Mouse (Mus musculus): ENCODE data around the gene Cul5. TPM values are rescaled to one million over a fixed set of nuclear protein-coding genes. Genes with fewer than 3 reads are reported as not detected.

Cul5 gene
- 10 to 100 TPM; 51.4 to 57.6 TPM for total RNA-seq (2021)

DNA sequence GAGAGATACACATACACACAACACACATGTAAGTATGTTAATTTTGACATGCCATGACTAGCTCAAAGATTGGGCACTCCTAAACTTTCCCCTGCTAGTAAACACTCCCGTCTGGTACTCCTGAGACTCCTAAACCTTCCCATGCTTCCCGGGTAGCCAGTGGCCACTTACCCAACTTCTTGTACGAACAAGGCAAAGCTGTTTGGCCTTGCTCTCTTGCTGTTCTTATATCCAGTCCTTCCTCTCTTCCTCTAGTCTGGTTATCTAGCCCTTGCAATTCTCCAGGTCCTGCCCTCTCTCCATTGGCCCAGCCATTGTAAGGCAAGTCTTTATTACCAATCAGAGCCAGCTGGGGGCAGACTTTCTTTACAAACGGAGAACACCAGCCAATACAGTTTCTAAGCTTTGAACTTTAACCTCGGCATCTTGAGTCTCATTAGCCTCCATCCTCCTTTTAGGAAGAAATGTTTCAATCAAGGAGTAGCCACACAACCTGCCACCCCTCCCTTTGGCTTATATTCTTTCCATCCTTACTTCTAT, at the start of gene Cul5:
Gene Cul5 (minus strand): TSS at position 335 of the 540 bp plus-strand sequence.
- DNase-seq (ENCODE audit: extremely low spot score in 1 of 2, low spot score in 2 of 2): peak in 1 of 2 experiments; percentile 45

DNA sequence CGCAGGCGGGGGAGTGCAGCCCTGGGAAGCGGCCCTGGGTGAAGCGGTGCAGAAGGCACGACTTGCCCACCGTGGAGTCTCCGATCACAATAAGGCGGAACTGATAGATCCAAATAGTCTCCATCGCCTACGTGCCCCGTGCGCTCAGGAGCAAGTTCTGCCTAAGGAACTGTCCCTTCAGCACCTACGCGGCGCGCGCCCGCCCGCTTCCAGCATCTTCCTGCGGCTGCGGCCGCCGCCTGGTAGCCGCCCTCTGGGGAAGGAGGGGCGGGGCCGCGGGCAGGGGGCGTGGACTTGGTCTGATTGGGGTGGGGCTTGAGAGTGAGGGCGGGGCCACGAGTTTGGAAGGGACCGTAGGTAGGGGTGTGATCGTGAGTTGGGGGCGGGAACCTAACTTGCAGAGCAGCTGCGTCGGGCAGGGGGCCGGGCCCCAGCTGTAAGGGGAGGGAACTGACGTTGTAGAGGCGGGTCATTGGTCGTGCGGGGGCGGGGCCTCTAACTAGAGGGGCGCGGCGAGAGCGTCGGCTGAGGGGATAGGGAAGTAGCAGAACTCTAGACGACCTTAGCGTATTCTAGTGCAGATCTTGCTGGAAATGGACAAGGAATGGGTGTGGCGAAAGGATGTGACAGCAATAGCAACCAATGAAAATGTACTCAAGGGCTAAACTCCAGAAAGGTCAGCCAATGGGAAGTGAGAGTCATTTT, 36.3 kb upstream of the Cul5 start, which contains the start of gene Rab39:
Gene Rab39 (minus strand): TSS at position 241 of the 705 bp plus-strand sequence.
- peak; percentile 81 to 90 for DNase-seq (ENCODE audit: extremely low spot score in 1 of 2, low spot score in 2 of 2)
- intact Hi-C loops (cut with DNase I): no loop called here

More for the DNA sequence above, at the start of gene Cul5:
- intact Hi-C loops (cut with DNase I): loop anchor here (10.0 kb wide), 1 partner anchor 305 kb away; the partner anchor contains the start of gene Elmod1

DNA sequence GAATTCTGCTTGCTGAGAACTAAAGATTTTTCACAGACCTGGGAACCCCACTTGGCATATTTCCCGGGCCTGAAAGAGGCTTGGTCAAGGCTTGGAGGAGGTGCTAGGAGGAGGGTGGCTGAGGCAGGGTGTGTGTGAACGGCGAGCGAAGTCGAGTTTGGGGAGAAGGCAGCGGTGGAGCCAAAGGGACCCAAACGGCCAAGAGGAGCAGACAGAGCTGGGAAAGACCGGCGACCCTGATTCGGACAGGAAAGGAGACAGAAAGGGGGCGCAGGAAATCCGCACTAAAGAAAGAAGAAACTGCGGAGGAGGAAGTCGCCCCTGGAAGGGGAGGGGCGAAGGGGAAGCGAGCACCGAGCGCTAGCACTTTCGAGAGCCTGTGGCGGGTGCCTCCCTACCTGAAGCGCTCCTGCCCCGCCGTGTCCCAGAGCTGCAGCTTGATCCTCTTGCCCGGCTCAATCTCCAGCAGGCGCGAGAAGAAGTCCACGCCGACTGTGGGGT, 35.7 kb upstream of the Cul5 start:
- intact Hi-C loops (cut with DNase I): no loop called here
- peak; percentile 39 to 53 for DNase-seq (ENCODE audit: extremely low spot score in 1 of 2, low spot score in 2 of 2)

DNA sequence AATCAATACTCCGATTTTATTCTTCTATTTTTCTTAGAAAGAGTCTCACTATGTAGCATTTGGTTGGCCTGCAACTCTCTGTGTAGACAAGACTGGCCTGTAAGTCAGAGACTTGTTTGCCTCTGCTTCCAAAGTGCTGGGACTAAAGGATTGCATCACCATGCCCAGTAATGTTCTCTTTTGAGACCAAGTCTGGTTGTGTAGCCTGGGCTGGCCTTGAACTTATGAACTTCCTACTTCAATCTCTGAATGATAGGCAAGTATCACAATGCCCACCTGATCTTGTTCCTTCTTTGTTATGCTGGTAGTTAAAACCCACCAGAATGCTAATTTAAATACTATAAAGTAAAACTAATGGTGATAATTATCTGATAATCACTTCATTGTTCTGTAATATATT, 33.2 kb upstream of the Cul5 start:
- DNase-seq (ENCODE audit: extremely low spot score in 1 of 2, low spot score in 2 of 2): no peak
- intact Hi-C loops (cut with DNase I): no loop called here

DNA sequence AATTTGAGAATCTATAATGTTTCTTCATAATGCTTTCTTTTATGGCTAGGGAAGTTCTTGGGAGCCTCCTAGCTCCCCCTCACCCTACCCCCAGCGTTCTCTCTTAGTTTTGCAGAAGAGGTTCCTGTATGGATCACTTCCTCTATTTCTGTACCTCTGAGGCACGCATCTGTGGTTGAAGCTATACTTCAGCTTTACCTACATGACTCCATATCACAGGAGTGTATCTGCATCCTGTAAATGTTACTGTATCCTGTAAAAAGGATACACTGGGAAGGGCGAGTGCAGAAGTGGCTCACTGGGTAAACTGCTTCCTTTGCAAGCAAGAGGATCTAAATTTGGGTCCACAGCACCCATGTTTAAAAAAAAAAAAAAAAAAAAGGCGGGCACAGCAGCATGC, 30.7 kb upstream of the Cul5 start:
- intact Hi-C loops (cut with DNase I): no loop called here
- no peak for DNase-seq (ENCODE audit: extremely low spot score in 1 of 2, low spot score in 2 of 2)

DNA sequence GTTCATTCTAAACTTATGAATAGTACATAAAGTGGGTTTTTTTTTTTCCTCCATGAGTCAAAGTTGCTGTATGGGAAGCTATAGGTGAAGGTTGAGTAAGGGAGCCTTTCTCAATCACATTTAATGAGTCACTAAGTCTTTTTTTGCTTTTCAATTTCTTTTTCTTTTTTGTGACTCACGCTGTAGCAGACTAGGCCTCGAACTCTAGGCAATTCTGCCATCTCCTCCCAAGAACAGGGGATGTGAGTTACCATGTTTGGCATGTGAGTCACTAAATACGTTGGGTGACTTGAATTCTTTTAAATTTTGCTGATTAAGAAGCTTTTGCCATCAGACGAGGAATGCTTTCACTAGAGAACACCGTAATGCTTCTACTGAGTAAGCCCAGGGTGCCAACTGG, 26.0 kb upstream of the Cul5 start:
- no peak for DNase-seq (ENCODE audit: extremely low spot score in 1 of 2, low spot score in 2 of 2)

DNA sequence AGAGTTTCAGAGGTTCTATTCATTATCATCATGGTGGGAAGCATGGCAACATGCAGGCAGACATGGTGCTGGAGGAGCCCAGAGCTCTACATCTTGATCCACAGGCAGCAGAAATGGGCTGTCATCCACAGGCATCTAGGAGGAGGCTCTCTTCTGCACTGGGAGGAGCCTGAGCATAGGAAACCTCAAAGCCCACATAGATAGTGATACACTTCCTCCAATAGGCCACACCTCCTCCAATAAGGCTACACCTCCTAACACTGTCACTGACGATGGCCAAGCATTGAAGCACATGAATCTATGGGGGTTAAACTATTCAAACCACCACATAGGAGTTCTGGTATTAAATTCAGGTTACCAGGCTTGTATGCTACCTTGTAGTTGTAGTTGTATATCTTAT, 23.9 kb upstream of the Cul5 start:
- intact Hi-C loops (cut with DNase I): no loop called here
- DNase-seq (ENCODE audit: extremely low spot score in 1 of 2, low spot score in 2 of 2): no peak

More for the DNA sequence above, 26.0 kb upstream of the Cul5 start:
- intact Hi-C loops (cut with DNase I): no loop called here

DNA sequence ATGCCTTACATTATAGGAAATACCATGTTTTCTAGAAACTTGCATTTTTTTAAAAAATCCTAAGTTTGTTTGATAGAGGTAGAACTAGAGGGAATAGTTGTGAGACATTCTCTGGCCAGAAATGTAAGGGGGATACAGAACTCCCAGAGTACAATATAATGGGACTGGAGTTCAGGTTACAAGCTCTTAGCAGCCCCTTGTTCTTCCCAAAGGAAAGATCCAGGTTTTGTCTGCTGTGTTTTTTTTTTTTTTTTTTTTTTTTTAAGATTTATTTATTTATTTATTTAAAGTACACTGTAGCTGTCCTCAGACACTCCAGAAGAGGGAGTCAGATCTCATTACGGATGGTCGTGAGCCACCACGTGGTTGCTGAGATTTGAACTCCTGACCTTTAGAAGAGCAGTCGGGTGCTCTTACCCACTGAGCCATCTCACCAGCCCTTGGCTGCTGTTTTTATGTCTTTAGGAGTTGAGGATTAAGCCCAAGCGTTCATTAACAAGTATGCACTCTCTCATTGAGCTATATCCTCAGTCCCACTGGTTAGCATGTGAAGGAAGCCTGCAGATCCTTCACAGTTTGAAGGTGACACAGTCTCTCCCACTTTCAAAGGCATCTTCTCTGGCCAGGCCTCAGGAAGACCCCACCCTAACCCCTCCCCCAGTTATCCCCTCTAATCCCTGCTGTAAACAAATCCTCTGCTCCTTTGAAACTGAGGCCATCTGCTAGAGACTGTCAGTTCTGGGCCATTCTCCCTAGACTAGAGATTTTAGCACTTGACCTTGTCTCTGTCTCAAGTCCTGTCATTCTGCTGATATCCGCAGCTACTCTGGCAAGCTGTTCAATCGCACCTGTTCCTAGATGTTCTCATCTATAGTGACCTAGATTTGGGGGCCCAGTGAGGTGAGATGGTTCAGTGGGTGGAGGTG, 22.2 kb upstream of the Cul5 start:
- no peak for DNase-seq (ENCODE audit: extremely low spot score in 1 of 2, low spot score in 2 of 2)
- intact Hi-C loops (cut with DNase I): no loop called here

DNA sequence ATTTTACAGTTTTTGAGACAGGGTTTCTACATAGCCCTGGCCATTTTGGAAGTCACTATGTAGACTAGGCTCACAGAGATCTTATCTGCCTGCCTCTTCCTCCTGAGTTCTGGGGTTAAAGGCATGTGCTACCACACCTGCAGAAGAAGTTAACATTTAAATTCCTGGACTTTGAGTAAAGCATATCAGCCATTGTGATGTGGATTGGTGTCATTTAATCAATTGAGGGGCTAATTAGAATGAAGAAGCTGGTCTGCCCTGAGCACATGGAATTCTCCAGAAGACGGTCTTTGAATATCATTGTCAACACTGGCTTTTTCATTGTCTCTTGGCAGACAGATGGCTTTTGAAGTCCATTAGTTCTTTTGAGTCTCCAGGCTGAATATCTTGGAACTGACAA, 11.0 kb upstream of the Cul5 start:
- no peak for DNase-seq (ENCODE audit: extremely low spot score in 1 of 2, low spot score in 2 of 2)
- intact Hi-C loops (cut with DNase I): no loop called here

DNA sequence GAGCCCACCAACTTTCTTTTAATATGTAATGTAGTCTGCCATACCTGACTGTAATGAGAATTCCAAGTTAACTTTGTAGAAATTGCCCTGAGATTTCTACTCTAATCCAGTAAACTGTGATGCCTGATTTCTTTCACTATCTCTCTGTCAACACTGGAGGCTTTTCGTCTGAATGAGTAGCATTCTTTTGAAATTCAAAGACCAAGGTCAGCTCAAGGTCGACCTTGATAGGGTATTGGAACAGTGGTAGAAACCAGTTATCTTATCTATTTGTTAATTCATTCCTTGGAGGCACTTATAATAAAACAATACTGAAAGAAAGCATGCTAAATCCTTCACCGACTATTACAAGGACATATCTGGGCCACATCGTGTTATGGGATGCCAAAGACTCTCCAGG, 7.1 kb upstream of the Cul5 start:
- no peak for DNase-seq (ENCODE audit: extremely low spot score in 1 of 2, low spot score in 2 of 2)
- intact Hi-C loops (cut with DNase I): no loop called here

DNA sequence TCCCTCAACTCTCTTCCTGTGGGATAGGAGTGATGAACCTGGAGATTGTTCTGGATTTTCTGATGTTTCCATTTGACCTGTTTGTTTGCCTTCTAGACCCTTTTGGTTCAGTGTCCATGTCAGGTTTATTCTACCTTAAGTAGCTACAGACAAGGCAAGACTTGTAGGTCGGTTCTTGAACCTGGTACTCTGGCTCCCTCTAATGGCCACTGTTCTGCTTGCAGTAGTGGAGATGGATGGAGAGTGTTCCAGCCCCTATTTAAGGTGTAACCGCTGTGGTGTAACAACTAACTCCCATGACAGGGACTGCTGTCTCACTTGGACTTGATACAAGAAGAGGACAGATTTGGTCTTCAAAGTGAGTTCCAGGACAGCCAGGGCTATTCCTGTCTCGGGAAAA, 3.8 kb upstream of the Cul5 start:
- intact Hi-C loops (cut with DNase I): no loop called here
- DNase-seq (ENCODE audit: extremely low spot score in 1 of 2, low spot score in 2 of 2): peak; percentile 16 to 68

DNA sequence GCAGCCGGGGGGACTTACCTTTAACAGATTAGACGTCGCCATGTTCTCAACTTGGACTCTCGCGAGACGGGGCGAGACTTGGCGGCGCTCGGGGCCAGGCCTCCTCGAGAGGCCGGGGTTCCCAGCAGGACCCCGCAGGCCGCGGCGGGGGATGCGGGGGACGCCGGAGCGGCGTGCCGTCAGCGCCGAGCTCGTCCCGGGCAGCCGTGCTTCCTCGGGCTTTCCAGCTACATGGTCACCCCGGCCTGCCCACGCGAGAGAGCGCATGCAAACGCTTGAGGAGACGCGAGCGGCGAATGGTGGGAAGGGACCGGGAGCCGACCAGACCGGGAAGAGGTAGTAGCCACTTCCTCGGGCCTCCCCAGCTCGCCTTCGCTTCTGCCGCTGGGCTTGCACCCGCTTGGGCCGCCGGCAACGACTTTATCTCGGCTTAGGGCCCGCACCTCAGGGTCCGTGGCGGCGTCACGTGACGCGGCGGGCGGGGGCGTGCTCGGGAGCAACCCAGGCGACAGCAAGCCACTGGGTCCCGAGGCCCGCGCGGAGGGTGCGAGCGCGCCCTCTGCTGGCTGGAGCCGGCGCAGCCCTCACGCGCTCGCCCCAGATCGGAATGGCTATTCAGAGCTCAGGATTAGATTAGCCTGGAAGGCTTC, 2.7 kb downstream of the Cul5 start:
- intact Hi-C loops (cut with DNase I): loop anchor here (10.0 kb wide), 1 partner anchor 308 kb away; the partner anchor contains the start of gene Elmod1
- peak; percentile 88 to 96 for DNase-seq (ENCODE audit: extremely low spot score in 1 of 2, low spot score in 2 of 2)

DNA sequence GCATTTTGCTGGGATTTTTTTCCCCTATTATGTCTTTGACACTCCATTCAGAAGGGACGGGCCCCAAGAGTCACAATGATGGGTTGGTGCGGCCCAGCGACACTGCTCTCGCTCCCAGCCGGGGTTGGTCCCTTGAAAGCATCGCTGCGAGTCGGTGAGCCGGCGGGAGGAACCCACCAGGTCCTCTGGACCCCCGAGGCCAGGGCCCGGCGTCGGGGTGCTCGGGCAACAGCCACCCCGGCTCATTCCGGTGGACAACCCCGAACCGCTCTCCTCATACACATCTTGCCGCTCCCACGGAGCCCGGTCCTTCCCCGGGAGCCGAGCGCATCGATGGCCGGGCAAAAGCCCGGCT, 3.2 kb downstream of the Cul5 start:
- no peak for DNase-seq (ENCODE audit: extremely low spot score in 1 of 2, low spot score in 2 of 2)
- intact Hi-C loops (cut with DNase I): loop anchor here (10.0 kb wide), 1 partner anchor 308 kb away; the partner anchor contains the start of gene Elmod1

DNA sequence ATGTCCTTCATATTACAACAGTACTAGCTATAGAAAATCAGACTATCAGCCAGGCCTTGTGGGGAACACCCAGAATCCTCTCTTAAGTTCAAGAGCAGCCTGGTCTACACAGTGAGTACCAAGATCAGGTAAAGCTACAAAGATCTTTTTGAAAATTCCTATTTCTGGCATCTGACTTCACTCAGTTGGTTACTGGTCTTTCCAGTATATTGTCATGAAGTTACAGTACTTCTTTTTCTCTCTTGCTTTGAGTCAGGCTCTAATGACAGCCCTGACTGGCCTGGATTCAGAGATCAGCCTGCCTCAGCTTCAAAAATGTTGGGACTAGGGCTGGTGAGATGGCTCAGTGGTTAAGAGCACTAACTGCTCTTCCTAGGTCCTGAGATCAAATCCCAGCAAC, 4.4 kb downstream of the Cul5 start:
- intact Hi-C loops (cut with DNase I): loop anchor here (10.0 kb wide), 1 partner anchor 309 kb away; the partner anchor contains the start of gene Elmod1
- no peak for DNase-seq (ENCODE audit: extremely low spot score in 1 of 2, low spot score in 2 of 2)

DNA sequence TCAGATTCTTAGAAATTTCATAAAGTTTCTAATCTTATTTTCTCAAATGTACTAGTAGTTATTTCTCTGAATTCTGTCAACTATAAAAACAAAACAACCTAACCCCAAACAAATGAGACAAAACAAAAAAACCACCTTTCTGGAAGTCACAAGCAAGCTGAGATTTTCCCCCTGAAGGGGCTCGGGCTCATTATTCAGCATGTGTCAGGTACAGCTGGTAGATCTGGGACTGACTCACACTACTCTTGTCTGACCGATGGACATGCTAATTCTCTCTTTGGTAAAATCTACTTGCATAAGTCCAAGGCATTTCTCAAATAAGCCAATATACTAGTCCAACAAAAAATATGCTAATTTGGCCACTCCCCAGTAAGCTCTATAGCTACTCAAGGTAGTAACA, 5.0 kb downstream of the Cul5 start:
- intact Hi-C loops (cut with DNase I): loop anchor here (10.0 kb wide), 1 partner anchor 310 kb away; the partner anchor contains the start of gene Elmod1
- no peak for DNase-seq (ENCODE audit: extremely low spot score in 1 of 2, low spot score in 2 of 2)

DNA sequence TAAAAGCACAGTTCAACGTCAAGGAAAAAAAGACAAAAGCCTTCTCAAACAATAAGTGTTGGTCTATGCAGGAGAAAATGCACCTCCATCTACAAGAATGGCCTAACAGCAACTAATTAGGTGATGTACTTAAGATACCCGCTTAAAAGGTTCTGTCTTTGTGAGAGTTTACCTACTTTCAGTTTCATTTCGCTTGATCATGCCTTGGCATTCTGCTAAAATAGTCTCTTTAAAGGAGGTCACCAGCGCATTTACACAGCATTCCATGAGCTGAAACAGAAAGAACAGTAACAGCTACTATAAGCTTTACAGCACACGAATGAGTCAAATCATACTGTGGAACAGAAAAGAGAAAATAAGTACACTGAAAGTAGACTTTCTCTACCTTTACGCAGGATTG, 35.0 kb downstream of the Cul5 start:
- intact Hi-C loops (cut with DNase I): no loop called here
- no peak for DNase-seq (ENCODE audit: extremely low spot score in 1 of 2, low spot score in 2 of 2)

DNA sequence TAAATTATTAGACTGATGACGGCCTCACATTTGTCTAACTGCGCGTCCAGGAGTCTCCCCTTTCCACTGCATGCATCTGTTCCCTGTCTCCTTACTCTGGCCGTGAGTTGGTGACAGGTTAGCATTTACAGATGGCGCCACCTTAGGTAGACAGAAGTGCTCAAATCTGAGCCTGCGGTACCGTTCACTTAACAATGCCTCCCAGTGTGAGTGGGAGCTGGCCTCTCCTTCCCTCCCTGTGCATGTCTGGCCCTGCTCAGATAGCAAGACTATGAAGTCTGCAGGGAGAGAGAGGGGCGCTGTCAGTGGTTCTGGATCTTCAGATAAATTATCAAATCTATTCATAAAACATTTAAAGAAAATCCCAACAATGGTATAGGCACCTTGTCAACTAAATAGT, 54.6 kb downstream of the Cul5 start:
- intact Hi-C loops (cut with DNase I): no loop called here
- no peak for DNase-seq (ENCODE audit: extremely low spot score in 1 of 2, low spot score in 2 of 2)

DNA sequence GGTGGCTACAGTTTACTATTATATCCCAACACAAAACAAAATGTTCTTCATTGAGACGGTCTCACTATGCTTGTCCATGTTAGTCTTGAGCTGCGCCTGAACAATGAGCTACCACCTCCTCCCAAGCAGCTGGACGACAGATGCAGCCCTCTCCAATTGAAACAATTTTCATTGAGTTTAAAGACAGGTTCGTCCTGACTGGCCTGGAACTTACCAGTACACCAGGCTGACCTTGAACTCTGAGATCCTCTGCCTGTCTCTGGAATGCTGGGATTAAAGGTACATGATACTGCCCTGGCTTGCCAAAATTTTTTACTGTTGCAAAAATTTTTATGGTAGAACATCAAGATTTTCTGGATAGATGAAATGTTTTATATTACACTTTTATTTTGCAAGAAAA, 55.5 kb downstream of the Cul5 start:
- intact Hi-C loops (cut with DNase I): no loop called here
- DNase-seq (ENCODE audit: extremely low spot score in 1 of 2, low spot score in 2 of 2): no peak
